Mouse (Mus musculus) frontal cortex, adult (tissue): ENCODE measurements at regions not wholly inside any gene's neighbourhood (a gene's known extent, or its start where the extent isn't known, plus 50 kb on each side); places are given as distances from the start of the nearest gene placed in this dataset.

Source experiments
- ATAC-seq: cut with Nextera tagmentation; 2 replicates; pipeline ENCODE4 v1.9.2; 2017; ENCODE audit warnings: mild to moderate bottlenecking, moderate library complexity, mixed read lengths; ENCODE audit not compliant: low TSS enrichment

- ATAC-seq: peak; percentile 78
Observed at GRCm38 (mm10) chr8:73930344-73930743, 577.0 kb upstream of the Large1 start.

- no peak for ATAC-seq
Observed at GRCm38 (mm10) chr8:73925515-73926241, 572.3 kb upstream of the Large1 start.

GRCm38 (mm10) chr8:73923181-73923580 is 569.8 kb upstream of the Large1 start:
- peak; percentile 86 for ATAC-seq

GRCm38 (mm10) chr8:73921158-73921557 is 567.8 kb upstream of the Large1 start:
- ATAC-seq: peak; percentile 96

- no peak for ATAC-seq
Observed at GRCm38 (mm10) chr8:73920564-73920963, 567.2 kb upstream of the Large1 start.

- no peak for ATAC-seq
Observed at GRCm38 (mm10) chr8:73905071-73905470, 551.7 kb upstream of the Large1 start.

GRCm38 (mm10) chr8:73903838-73904237 is 550.5 kb upstream of the Large1 start:
- ATAC-seq: no peak

- ATAC-seq: no peak
Observed at GRCm38 (mm10) chr8:73885976-73886375, 532.6 kb upstream of the Large1 start.

GRCm38 (mm10) chr8:73881606-73882005 is 528.3 kb upstream of the Large1 start:
- ATAC-seq: no peak
